Mouse (Mus musculus) CD4-positive, CD25-positive, alpha-beta regulatory T cell, adult 4 months (primary cell): ENCODE results near the gene Prodh2. TPM values are rescaled to one million over a fixed set of nuclear protein-coding genes. Genes with fewer than 3 reads are reported as not detected.
"Not testable (repeated sequence)": the region's sequence is repeated elsewhere in the genome, so short reads cannot be mapped to it uniquely, and the experiment has no call there.

Experiments used
- ATAC-seq: one replicate; pipeline ENCODE4 v1.8.0; 2017
- polyA plus RNA-seq, 2 experiments: library from polyadenylated mRNA; unstranded; fragments of 100-300 nt; shearing (Covaris generic); gene quantifications; one replicate each; pipeline ENCODE4 v1.2.1; 2017

Prodh2 gene
- polyA plus RNA-seq, 2 experiments from 2014 or later, result not detected

GRCm38 (mm10) chr7:30490251-30490956 lies 3.0 kb upstream of the Prodh2 start:
- peak; percentile 32 for ATAC-seq

DNA sequence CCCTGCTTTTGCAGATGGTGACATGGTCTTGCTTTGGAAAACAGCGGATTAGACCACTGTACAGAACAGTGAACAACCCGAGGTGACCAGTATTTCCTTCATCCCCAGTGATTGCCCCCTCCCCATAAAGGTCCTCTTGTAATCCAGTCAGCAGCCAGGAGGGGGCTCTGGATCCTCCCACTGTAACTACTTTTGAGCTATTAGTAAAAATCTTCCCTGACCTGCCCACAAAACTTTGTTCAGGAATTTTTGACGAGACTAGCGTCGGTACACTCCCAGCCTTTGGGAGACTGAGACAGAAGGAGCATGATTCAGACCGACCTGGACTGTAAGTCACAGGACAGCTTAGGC lies 2.5 kb upstream of the Prodh2 start:
- no peak for ATAC-seq

DNA sequence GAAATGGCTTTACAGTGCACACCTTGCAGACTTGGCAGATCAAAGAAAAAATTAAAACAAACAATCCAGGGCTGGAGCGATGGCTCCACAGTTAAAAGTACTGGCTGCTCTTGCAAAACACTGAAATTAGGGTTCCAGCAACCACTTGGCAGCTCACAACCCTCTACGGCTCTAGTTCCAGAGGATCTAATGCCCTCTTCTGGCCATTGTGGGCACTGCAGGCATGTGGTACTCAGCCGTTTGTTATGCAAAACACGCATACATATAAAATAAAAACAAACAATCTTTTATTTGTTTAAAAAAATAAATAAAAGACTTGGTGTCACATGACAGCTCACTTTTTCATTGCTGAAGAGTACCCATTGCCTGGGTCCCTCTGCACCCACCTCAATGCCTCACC lies 657 bp upstream of the Prodh2 start:
- ATAC-seq, result peak; percentile 26

DNA sequence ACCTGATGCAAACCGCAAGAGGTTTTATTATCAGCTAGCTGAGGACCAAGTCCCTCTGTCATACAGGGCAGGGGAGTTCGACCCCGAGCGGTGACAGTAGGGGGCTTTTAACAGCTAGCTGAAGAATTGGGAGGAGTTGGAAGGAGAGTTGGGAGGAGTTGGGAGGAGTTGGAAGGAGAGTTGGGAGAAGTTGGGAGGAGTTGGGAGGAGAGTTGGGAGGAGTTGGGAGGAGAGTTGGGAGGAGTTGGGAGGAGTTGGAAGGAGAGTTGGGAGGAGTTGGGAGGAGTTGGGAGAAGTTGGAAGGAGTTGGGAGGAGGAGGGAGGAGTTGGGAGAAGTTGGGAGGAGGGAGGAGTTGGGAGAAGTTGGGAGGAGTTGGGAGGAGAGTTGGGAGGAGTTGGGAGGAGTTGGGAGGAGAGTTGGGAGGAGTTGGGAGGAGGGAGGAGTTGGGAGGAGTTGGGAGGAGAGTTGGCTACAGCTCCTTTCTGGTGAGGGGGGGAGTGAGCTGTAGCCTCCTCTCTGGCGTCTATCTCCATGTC lies 2.2 kb downstream of the Prodh2 start:
- not testable (repeated sequence) for ATAC-seq

DNA sequence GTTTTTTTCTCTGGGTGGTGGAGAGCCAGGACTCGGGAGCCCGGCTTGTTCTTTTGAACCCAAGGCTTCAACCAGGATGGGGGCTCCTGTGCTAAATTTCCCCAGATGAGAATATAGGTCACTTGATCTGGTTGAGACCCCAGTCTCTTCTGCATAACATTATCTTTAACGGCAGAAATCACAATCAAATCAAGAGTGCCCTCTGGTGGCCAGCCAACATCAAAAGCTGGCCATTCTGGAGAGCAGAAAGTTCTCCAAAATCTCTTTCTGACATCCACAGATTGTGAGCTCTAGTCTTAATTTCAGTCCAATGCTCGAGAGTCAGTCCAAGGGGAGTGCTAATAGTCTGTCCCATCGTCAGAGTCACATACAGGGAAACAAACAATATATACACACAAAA lies 7.7 kb downstream of the Prodh2 start:
- not testable (repeated sequence) for ATAC-seq

DNA sequence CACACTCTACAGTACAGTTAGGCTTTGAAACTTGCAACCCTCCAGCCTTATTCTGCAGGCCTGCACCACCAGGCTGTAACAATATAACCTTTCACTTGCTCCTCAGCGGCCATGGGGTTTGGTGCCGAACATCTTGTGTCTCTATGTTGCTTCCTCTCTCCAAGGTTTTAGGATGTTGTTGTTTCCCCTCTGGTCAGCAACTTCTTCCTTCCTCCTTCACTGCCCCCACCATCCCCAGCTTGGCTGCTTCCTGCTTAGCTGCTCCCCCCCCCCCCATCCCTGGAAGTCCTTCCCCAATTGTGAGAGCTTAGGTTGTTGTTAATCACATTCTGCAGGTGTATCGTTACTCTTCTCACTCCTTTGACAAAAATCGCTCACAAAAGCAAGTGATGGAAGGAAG lies 14.6 kb downstream of the Prodh2 start:
- ATAC-seq, result no peak

DNA sequence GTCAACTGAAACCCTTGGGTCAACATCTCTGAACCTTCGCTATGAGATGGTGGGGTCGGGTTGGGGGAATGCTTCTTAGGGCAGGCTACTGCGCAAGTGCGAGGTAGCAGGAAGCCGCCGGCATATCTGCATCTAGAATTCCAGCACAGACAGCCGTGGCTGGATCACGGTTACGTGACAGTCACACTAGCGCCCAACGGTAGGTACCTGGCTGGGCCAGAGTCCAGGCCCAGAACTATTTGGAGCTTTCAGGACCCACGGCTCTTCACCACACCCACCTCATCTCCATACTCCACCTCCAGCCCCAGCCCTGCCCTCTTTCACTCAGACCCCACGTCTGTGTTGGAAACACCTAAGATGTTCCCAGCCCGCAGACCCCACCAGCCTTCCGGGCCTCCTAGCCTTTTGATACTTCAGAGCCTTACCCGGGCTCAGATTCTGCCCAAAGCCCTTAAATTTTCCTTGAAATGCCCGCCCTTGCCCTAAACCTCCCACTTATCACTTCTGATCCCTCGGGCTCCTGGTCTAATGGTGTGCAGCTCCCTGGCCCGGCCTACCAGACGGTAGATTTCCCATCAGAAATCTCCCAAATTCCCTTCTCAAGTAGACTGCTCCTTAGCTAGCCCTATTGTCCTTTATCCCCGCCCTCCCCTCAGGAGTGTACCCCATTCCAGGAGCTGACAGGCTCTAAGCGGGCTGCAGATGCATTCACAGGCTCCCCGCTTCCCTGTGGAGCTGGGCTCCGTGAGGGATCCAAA lies 21.8 kb downstream of the Prodh2 start:
- no peak for ATAC-seq

DNA sequence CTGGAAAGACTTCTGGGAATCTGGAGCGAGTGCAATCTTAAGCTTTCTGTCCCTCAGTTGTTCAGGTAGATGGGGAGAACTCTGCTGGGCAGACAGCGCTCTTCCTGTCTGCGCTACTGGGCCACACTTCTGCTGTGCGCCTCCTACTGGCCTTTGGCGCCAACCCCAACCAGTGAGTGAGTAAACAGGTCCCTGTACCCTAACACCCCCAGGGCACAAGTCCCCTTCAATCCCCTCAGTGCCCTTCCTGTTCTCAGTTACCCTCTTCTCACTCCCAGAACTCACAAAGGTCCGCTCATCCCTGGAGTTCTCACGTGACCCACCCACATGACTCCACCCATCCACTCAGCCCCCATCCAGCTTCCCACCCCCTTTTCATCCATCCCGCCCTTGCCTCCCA lies 24.9 kb downstream of the Prodh2 start:
- no peak for ATAC-seq

DNA sequence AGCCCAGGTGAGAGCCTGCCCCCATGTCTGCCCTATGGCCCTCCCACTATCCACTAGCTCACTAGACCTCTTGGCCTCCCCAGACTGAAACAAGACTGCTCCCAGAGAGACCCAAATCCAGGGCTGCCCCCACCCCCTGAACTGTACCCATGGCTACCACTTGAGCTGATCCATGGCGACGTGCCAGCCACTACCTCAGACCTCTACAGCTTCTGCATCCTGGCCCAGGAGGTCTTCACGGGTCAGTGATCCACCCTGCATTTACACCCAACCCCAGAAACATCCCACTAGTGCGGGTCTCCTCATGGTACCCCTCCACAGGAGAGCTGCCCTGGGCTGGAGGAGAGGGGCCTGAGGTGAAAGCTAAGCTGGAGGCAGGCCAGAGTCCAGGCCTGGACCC lies 27.0 kb downstream of the Prodh2 start:
- no peak for ATAC-seq

GRCm38 (mm10) chr7:30520856-30521255 lies 27.4 kb downstream of the Prodh2 start:
- ATAC-seq, result no peak

DNA sequence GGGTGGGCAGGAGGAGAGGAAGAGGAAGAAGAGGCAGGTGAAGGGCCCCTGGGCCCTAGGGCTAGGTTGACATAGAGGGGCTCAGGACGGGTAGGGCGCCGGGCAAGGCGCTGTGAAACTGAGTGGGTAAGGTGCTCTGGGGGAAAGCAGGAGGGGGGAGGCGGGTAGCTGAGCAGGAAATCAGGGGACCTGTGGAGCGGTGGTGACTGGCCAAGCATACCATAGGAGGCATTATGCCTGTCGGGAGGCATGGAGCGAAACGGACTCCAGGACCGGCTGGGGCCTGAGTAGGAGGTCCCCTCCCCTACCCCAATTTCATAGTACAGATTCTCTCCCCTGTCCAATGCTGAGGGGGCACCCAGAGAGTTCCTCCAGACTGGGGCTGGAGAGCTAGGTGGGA lies 29.4 kb downstream of the Prodh2 start:
- ATAC-seq, result no peak

GRCm38 (mm10) chr7:30524487-30524886 lies 31.1 kb downstream of the Prodh2 start:
- no peak for ATAC-seq

DNA sequence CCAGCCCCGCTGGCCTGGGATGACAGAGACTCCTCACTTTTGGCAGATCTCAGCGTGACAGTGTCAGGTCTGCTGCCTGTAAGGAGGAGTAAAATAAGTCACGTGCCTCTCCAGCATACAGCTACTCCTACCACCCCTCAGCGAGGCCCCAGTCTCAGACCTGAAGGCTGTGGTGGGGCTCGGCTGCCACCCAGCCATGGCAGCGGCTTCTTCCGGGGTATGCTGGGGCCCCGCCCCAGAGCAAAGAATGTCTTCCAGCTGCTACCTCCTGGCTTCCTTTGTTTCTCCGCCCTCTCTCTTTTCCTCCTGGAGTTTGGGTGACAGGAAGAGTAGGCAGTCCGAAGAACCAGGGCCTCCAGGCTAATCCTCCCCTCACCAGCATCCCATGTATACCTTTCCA lies 32.5 kb downstream of the Prodh2 start:
- no peak for ATAC-seq

DNA sequence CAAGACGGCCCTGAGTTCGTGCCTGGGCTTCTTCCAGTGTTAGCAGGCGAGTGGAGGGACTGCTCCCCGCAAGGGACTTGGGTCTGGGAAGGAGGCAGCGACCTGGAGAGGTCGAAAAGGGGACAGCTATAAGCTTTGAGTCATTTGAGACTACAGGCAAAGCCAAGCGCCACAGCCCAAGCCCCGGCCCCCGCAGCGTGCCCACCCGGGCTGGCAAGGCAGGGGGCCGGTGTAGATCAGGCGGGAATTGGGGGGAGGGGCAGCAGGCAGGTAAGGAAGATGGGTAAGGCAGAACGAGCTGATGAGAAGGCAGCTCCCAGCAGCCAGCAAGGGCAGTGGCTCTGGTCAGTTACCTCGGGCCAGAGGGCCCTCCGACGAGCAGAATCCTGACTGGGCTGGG lies 33.0 kb downstream of the Prodh2 start:
- no peak for ATAC-seq

- no peak for ATAC-seq
Measured at GRCm38 (mm10) chr7:30526981-30527380, 33.6 kb downstream of the Prodh2 start.

- no peak for ATAC-seq
Measured at GRCm38 (mm10) chr7:30531291-30531815, 37.9 kb downstream of the Prodh2 start.

GRCm38 (mm10) chr7:30532931-30533330 lies 39.5 kb downstream of the Prodh2 start:
- no peak for ATAC-seq

DNA sequence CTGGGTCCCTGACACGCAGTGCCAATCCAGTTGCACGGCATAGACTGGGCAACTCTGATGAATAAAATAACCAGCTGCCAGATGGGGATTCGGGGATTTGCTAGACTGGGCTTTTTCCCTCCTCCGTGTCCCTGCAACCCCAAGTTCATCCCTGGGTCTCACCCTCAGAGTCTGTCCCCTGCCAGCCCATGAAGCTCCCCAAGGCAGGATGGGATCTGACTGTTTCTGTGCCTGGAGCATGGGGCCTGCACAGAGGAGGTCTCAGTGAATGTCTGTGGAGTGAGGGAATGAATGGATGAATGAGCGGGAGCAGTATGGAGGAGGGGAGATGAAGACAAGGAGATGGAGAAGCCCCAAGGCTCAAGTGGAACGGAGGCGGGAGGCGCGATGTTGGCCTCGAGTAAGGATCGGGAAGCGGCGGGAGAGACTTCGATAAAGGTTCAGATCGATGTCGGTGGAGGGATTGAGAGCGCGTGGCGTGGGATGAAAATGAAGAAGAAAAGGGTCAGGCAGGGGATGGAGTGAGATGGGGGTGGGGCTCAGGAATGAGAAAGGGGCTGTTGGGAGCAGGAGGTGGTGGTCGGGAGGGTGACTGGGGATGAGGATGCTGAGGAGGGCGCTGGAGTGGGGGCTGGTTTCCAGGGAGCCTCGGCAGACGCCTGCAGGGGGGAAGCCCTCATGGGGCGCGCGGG lies 40.7 kb downstream of the Prodh2 start:
- ATAC-seq, result no peak

GRCm38 (mm10) chr7:30534633-30535577 lies 41.5 kb downstream of the Prodh2 start, which contains the start of gene Arhgap33:
Gene Arhgap33, minus strand, starts transcription at chr7:30535060.
- peak; percentile 95 for ATAC-seq

DNA sequence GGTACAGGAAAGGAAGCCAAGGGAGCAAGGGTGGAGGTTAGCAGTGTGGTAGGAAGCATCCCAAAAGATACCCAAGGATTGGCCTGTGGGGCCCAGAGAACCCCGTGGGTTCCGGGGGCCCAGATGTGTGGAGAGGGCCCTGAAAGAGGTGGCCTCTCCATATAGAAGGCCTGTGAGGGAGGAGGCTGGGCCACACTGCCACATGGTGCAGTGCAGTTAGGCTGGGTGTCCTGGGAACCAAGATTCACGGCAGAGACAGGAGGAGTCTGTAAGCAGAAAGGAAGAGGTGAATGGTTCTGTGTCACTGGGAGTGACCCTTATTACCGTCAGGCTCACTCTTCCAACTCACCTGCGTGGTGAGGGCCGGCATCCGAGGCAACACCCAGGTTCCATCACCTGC lies 47.1 kb downstream of the Prodh2 start:
- no peak for ATAC-seq

GRCm38 (mm10) chr7:30544327-30544726 lies 50.9 kb downstream of the Prodh2 start:
- ATAC-seq, result no peak

DNA sequence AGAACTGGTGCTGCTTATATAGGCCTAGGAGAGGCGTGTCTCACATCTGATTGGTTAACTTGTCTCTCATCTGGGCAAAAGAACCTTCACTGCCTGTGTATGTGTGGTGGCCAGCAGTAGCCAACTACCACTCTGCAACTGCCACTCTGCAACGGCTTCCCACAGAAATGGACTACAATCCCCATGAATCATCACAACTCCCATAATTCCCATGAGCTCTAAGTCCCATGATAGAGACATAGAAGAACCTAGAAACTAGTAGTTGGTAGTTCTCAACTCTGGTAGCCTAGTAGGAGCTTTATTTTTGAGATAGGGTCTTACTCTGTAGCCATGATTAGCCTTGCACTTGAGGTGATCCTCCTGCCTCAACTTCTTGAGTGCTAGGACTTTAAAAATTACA lies 56.5 kb downstream of the Prodh2 start:
- no peak for ATAC-seq
